ENCODE assay signal across 9 mouse cellular contexts in genomic region chrX:95682206-95682605, GRCm38 (mm10).
"Had no signal": no experiment of that assay in that cellular context is flagged by ENCODE, and none has a peak within 500 bp of the region (broad histone marks: within the 10 kb centered on the region; RNA-seq: fewer than 3 reads in every experiment).

No protein-coding gene starts in this region.

- DNase-seq: lung, adult 18-20 months; lung, embryonic 14.5 days; lung, postnatal 10 days; lung, postnatal 4 days; midbrain, embryonic 14.5 days; right cerebral cortex, postnatal 14 days; thymus, adult 18-20 months; thymus, postnatal 25 days; thymus, postnatal 4 days had no signal
